Mouse (Mus musculus): ENCODE measurements around the gene Lama2.

Lama2 gene

GRCm38 (mm10) chr10:27188630-27189365 is 430.8 kb downstream of the Lama2 start:
- no peak for DNase-seq (ENCODE audit: low spot score in 2 of 2)

GRCm38 (mm10) chr10:27184185-27184584 is 435.4 kb downstream of the Lama2 start:
- no peak for DNase-seq (ENCODE audit: low spot score in 2 of 2)

DNA sequence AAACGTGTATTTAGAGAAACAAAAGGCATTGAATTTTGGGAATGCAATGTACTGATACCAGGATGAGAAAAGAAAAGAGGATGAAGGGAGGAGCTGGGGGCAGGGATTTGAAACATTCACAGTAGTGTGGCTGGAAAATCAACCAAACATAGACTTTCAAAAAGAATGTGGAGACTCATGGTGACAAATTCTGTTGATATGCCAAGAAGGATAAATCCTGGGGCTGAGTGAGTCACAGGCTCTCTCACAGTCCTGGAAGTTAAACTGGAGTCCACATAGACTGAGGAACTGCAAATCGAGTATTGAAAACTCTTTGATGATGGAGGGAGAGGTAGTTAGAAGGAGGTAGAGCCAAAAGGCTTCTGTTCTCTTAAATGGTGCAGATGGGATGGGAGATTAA is 445.3 kb downstream of the Lama2 start:
- DNase-seq (ENCODE audit: low spot score in 2 of 2) = no peak

DNA sequence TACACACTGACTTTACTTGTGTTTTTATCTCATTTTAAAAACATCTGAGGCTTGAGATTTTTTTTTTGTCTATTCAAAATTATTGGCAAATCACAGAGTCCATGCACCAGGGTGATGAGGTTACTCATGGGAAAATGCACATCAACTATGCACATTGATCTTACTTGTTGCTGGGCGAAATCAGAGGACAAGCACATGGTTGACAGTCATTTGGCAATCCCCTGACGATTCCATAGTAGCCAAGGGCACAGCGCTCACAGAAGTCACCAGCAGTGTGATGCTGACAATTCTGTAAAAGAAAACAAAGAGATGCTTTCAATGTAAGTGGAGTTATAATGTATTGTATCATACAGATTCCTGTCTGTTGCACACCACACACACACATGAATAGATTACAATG is 454.8 kb downstream of the Lama2 start:
- DNase-seq (ENCODE audit: low spot score in 2 of 2) = no peak

DNA sequence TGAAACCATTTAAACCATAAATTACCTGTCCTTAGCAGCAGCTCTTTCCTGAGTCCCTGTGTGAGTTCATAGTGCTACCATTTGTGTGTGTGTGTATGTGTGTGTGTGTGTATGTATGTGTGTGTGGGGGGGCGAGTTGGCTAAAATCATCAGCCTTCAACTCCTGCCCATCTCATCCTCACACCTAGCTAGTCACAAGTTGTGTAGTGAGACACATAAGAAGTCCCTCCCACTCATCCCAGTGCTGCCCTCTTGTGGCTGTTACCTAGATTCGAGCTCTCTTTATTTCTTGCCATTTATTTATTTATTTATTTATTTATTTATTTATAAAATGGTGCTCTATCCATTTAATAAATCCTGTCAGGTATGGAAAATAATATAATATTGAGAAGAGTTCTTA is 457.2 kb downstream of the Lama2 start:
- no peak for DNase-seq (ENCODE audit: low spot score in 2 of 2)

GRCm38 (mm10) chr10:27150220-27150619 is 469.3 kb downstream of the Lama2 start:
- no peak for DNase-seq (ENCODE audit: low spot score in 2 of 2)

DNA sequence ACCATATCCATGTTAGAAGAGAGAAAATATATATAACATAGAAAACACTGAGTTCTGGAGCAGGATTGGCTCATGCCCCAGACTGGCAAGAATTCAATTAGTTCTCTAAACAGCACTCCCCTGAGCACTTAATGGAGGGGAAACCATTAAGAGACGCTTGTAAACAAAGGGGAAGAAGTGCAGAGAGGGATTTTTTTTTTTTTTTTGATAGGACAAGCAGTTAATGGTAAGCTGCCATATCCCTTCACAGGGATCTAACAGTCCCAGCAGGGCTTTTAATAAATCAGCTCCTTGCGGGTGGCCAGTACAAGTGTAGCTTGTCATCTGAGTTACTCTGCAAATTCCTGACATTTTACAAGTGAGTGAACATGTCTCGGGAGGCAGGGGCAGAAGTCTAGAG is 479.1 kb downstream of the Lama2 start:
- no peak for DNase-seq (ENCODE audit: low spot score in 2 of 2)

DNA sequence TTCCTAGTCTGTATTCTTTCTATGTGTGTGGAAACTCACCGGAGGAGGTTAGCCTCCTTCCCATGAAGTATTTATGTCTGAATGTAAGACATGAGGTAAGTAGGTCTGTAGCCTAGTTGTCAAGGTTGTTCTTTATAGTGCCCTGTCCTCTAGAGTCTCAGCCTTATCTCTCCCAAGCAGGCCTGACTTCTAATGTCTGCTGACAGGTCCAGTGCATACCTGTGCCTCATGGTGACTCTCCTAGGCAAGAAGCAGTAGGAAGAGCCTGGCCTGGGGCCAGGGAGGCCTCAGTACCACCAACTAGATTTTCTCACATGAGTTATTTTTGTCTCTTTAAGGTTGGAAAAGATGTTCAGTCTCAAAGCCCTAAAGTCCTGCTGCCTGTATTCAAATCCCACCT is 483.8 kb downstream of the Lama2 start:
- DNase-seq (ENCODE audit: low spot score in 2 of 2) = no peak

GRCm38 (mm10) chr10:27133135-27133534 is 486.4 kb downstream of the Lama2 start:
- DNase-seq (ENCODE audit: low spot score in 2 of 2) = peak; percentile 66 to 92

GRCm38 (mm10) chr10:27127454-27127853 is 492.1 kb downstream of the Lama2 start:
- peak in 1 of 2 experiments; percentile 56 for DNase-seq (ENCODE audit: low spot score in 2 of 2)

GRCm38 (mm10) chr10:27123763-27124162 is 495.8 kb downstream of the Lama2 start:
- peak in 1 of 2 experiments; percentile 29 for DNase-seq (ENCODE audit: low spot score in 2 of 2)

- DNase-seq (ENCODE audit: low spot score in 2 of 2) = no peak
These were observed 501.7 kb downstream of the Lama2 start for GRCm38 (mm10) chr10:27117815-27118214.

GRCm38 (mm10) chr10:27116938-27117647 is 502.5 kb downstream of the Lama2 start:
- DNase-seq (ENCODE audit: low spot score in 2 of 2) = no peak

- no peak for DNase-seq (ENCODE audit: low spot score in 2 of 2)
These were observed 505.4 kb downstream of the Lama2 start for GRCm38 (mm10) chr10:27114131-27114530.

DNA sequence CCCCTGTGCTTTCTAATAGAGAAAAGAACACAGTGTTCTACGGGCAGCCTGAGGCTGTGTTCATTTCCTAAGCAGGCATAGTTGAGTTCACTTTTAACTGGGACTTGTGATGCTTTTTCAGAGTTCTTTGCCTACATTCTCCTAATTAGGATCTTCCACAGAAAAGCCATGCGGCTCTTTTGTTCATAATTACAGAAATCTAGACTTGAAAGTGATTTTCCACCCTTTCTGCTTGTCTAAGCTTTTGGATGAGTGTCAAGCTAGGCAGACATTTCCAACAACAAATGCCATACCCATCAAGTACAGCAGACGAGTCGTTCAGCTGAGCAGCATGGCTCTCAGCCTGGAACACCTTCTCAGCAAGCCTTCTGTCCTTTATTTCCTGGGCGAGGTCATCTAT is 515.7 kb downstream of the Lama2 start:
- DNase-seq (ENCODE audit: low spot score in 2 of 2) = peak; percentile 13 to 20

DNA sequence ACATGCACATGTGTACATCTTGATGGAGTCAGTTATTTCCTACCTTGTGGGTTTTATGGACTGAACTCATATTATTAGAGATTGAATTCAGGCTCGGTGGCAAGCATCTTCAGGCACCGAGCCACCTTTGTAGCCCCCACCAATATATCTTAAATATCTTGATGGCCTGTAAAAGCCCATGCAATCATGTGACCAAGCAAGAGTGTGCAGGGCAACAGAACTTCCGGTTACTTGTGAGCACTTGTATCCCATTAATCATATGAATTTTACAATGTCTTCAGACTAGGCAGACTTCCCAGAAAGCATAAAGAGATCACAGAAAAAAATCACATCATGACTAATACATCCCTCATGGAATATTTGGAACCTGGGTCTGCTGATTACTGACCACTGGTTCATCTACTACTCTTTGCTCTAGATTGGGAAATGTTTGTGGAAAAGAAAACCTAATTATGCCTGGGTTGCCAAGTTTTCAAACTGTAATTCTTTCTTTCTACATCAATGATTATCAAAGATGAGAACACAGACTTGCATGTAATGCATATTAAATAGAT is 517.7 kb downstream of the Lama2 start:
- no peak for DNase-seq (ENCODE audit: low spot score in 2 of 2)

DNA sequence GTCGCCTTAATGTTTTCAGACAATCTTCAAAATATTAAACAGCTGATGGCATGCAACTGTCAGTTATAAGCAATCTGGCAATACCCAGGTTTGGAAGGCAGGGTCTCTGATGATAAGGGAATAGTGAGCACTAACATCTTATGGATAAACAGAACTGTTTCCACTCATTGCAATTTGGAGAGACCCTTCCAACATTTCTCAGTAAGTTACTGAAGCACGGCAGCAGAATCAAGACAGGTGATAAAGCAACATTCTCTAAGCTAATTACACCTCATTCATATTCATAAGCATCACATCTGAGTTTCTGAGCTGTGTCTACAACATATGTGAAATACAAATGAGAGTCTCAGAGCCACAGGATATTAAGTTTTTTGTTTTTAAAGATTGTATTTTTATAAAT is 542.4 kb downstream of the Lama2 start:
- DNase-seq (ENCODE audit: low spot score in 2 of 2) = no peak

GRCm38 (mm10) chr10:27068794-27069435 is 550.6 kb downstream of the Lama2 start:
- DNase-seq (ENCODE audit: low spot score in 2 of 2) = no peak

- DNase-seq (ENCODE audit: low spot score in 2 of 2) = no peak
These were observed 555.9 kb downstream of the Lama2 start for GRCm38 (mm10) chr10:27063671-27064070.

DNA sequence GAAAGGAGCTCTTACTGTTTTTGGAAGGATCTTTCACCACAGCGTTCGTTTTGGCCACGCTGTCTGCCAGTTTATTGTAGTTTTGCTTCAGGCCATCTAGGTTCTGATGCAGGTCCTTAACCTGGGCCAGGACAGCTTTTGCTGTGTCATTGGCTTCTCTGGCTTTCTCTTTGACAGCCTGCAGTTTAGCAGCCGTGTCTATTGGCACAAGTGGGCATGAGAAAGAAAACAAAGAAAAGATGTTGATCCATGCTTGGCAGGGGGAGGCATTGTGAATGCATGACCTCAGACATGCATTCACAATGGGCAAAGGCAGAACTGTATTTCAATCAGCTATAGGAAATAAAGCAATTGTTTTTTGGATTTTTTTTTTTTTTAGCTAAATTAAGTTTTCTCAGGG is 565.1 kb downstream of the Lama2 start:
- no peak for DNase-seq (ENCODE audit: low spot score in 2 of 2)

- peak in 1 of 2 experiments; percentile 26 for DNase-seq (ENCODE audit: low spot score in 2 of 2)
These were observed 572.4 kb downstream of the Lama2 start for GRCm38 (mm10) chr10:27047196-27047595.

DNA sequence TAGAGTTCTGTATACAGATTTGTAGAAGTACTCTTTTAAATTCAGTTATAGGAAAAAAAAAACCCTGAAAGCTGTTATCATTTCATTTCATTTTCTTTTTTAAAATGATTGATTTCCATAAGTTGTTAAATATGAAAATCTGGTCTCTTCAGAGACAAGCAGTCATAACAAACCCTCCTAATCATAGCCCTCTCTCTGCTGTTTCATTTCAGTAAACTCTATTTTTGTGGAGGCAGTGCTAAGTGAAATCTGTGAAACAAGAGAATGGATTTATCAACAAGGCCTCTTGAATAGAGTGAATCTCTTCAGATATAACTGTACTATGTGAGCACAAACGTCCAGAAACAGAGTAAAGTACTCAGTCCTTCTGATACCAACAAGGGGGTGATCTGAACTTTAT is 577.7 kb downstream of the Lama2 start:
- DNase-seq (ENCODE audit: low spot score in 2 of 2) = no peak

DNA sequence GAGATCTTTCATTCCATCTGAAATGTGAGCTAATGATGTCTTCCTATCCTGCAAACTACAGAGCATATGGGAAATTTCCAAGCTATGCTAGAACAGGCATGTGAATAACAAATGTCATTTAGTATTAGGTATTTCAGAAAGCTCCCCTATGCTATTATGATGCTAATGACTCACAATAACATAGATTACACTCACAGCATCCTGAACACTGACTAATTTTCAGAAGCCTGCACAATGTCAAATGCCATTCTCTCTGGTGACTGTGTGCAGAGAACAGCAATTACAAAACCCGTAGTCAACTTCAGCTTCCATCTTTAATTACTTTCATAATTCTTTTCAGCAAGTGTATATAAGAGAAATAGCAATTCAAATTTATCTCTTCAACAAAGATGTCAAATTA is 596.9 kb downstream of the Lama2 start:
- DNase-seq (ENCODE audit: low spot score in 2 of 2) = no peak
